8 mouse cellular contexts compared by ENCODE assay signal in the genomic region with DNA sequence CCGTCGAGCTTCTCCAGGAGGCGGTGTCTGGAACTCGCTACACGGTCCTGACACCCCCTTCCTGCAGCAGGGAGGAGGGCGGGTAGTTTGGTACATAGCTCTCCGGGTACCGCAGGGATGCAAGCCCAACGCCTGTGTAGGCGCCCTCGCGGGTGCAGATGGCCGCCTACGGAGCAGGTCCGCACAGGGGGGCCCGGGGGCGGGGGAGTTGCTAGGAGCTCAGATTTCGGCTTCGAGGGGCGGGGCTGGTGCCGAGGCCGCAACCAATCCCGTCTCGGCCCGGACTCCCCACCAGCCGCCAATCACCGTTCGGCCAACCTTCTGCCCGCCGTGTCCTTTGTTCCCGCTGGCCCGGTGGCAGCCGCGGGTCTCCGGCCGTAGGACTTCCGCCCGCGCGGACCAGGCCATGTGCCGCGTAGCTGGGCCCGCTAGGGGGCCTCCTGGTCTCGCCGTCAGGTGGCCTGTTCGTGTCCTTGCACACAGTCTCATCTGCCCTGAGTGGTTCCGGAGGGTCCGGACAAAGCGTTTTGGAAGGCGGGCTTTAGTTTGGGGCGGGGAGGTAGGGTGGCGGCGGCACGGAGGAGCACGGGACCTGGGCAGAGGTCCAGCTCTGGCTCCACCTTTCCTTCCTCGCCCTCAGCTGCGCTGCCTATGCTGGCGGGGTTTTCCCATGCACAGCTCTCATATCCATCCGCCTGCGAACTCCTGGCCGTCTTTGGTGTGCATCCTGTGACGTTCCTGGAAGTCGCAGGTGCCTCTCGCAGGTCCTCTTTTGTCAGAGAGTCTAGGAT. TPM values are rescaled to one million over a fixed set of nuclear protein-coding genes. Genes with fewer than 3 reads are reported as not detected.
DNase-seq lines count a peak whose midpoint lies in the region; ATAC-seq lines count a peak whose summit lies in the region.

No protein-coding gene starts in this region.

- H3K9ac ChIP-seq in intestine, embryonic 15.5 days = peak overlapping the region; percentile 46

- H3K27ac ChIP-seq in intestine, embryonic 15.5 days = peak overlapping the region; percentile 90

- ATAC-seq in intestine, embryonic 15.5 days = peak; percentile 92

- peak overlapping the region; percentile 36 for H3K4me3 ChIP-seq in intestine, embryonic 15.5 days (replicated peaks)

- H3K36me3 ChIP-seq in intestine, embryonic 15.5 days = no peaks in the 10 kb centered on the region

- intact Hi-C loops in gastrocnemius, postnatal 36 days (cut with DNase I) = loop anchor here (2.0 kb wide), 1 partner anchor 29 kb away; no protein-coding TSS in a partner anchor
- intact Hi-C loops in left cerebral cortex, postnatal 25 days (cut with DNase I) = loop anchor here (1.0 kb wide), 1 partner anchor 21 kb away; no protein-coding TSS in a partner anchor

- no peaks in the 10 kb centered on the region for H3K27me3 ChIP-seq in intestine, embryonic 15.5 days (replicated peaks)

- under 1% methylated on average over 64 of the region's 64 CpGs for WGBS in intestine, embryonic 15.5 days

- DNase-seq in adrenal gland, adult (ENCODE audit: inconsistent age in 2 of 2, low spot score in 1 of 2) = peak; percentile 98
- DNase-seq in embryo, embryonic 11.5 days (ENCODE audit: low read depth, low spot score) = peak; percentile 88
- DNase-seq in gastrocnemius, postnatal 36 days = peak; percentile 90 to 93
- peak; percentile 93 to 95 for DNase-seq in left cerebral cortex, postnatal 25 days (ENCODE audit: low spot score in 2 of 2)
- peak; percentile 96 for DNase-seq in mesoderm, embryonic 11.5 days (ENCODE audit: low read depth, low spot score)
- DNase-seq in right cerebral cortex, postnatal 36 days (ENCODE audit: low spot score in 2 of 2) = peak; percentile 91 to 94
- peak; percentile 95 to 97 for DNase-seq in urinary bladder, postnatal 4 days (ENCODE audit: low spot score in 2 of 2)

- H3K9me3 ChIP-seq in intestine, embryonic 15.5 days = no peaks in the 10 kb centered on the region

- peaks cover 60% of the 10 kb centered on the region for H3K4me1 ChIP-seq in intestine, embryonic 15.5 days (replicated peaks)

- H3K4me2 ChIP-seq in intestine, embryonic 15.5 days (replicated peaks) = peak overlapping the region; percentile 83

RNA-seq across cellular contexts. Expression of a gene that starts 22.4 kb away (rescaled TPM):
- 10 to 100 TPM; 74.6 to 88.0 TPM for total RNA-seq in gastrocnemius, postnatal 36 days (2021)
- polyA plus RNA-seq in intestine, embryonic 15.5 days (2015; fragmentation: Nextera tagmentation; extraction: Ambion mirVana) = 2,151 and 2,475 TPM in 2 replicates
- total RNA-seq in left cerebral cortex, postnatal 25 days (2021) = 100 to 1,000 TPM; 359 to 366 TPM

Comparison
In these comparisons a context has a peak if more than half of its experiments do, and no peak if none do; other contexts are left out.
1. Peak in every context shown above with its lines: DNase-seq, ATAC-seq, H3K4me3 ChIP-seq and H3K27ac ChIP-seq.
2. RNA of a gene that starts 22.4 kb away (total RNA-seq): 359 to 366 TPM in left cerebral cortex, postnatal 25 days; 74.6 to 88.0 TPM in gastrocnemius, postnatal 36 days; every median in the first group is over 4 times any median in the second.